Mouse (Mus musculus) ES-CJ7 (cell line): ENCODE data around the gene Kank3.

Source experiments
- DNase-seq: peaks from one replicate; pipeline ENCODE4 v3.0.0; 2011; ENCODE audit warnings: low read depth, low spot score

The Kank3 gene

DNA sequence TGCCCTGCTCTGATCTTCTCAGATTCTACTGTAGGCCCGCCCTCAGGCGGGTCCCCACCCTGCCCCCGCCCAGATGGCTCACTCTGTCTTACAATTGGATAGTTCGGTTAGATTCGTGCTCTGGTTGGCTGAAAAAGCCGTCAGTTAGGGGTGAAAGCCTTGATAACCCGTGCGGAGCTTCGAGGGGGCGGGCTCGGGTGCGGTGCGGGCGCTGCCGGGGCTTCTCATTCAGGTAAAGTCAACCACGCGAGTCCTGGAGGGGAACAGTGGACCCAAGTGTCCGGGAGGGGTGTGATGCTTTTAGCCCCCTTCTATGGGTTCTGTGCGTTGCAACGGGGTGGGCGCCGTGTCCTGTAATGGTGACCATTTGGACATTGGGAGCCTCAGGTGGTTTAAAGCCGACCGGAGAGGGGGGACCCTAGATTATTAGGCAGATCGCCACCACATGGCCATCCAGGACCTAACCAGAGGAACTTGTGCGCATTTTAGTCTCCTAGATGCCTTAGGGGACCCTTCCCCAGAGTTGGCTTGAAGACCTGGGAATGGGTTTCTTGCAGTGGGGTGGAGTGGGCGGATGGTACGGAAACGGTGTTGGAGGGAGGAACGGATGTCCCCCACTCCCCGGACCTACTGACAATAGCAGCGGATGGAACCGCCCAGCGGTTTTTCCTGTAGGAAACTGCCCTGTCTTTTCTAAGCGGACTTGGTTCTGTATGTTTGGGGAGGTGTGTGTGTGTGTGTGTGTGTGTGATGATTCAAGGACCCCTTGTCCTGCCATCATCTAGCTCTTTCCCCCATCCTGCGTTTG lies at the start of gene Kank3:
Kank3 (plus strand) TSS at position 186 of the 808 bp plus-strand sequence.
- peak; percentile 98 for DNase-seq

- DNase-seq: no peak
Measured at GRCm38 (mm10) chr17:33766389-33766788, 43.9 kb upstream of the Kank3 start.

- no peak for DNase-seq
Measured at GRCm38 (mm10) chr17:33771617-33772016, 38.7 kb upstream of the Kank3 start.

GRCm38 (mm10) chr17:33773426-33773825 lies 36.9 kb upstream of the Kank3 start:
- DNase-seq: no peak

GRCm38 (mm10) chr17:33773871-33774572 lies 36.3 kb upstream of the Kank3 start:
- DNase-seq: no peak

- no peak for DNase-seq
Measured at GRCm38 (mm10) chr17:33774573-33775155, 35.7 kb upstream of the Kank3 start.

DNA sequence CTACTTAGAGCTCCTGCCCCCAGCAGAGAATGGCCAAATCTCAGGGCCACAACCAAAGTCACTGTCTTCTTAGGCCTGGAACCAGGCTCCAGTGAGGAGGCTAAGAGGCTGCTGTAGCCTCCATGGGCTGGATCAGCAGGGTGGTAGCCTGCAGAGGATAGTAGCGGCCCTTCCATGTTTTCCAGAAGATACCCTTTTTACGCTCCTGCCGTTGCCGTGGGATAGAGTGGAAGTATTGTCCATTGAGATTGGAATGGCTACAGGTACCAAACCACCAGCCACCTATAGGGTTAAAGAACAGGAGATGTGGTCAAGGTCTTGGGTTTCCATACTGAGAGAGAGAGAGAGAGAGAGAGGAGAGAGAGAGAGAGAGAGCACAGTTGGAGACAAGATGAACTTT lies 35.0 kb upstream of the Kank3 start:
- DNase-seq: no peak

- DNase-seq: peak; percentile 22
Measured at GRCm38 (mm10) chr17:33779271-33779966, 30.9 kb upstream of the Kank3 start.

GRCm38 (mm10) chr17:33779967-33780295 lies 30.4 kb upstream of the Kank3 start:
- no peak for DNase-seq

DNA sequence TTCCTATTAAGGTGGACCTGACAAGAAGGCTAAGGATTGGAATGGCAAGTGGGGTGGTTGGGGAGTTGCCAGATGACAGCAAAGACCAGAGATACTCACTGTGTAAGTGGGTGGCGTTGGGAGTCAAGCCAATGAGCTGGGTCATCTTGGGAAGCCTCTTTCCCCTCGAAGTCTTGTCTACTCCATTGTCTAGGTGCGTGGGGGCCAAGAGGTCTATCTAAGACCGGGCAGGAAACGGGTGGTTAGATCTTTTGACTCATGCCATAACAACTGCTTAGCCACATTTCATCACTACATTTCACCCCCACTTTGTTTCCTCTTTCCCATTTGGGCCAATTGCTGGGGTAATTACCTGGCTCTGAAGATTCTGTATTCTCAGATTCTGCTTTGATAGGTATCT lies 29.9 kb upstream of the Kank3 start:
- no peak for DNase-seq

- DNase-seq: peak; percentile 74
Measured at GRCm38 (mm10) chr17:33781124-33781977, 29.0 kb upstream of the Kank3 start, which contains the start of gene Angptl4. Gene Angptl4, minus strand, starts transcription at chr17:33781830.

DNA sequence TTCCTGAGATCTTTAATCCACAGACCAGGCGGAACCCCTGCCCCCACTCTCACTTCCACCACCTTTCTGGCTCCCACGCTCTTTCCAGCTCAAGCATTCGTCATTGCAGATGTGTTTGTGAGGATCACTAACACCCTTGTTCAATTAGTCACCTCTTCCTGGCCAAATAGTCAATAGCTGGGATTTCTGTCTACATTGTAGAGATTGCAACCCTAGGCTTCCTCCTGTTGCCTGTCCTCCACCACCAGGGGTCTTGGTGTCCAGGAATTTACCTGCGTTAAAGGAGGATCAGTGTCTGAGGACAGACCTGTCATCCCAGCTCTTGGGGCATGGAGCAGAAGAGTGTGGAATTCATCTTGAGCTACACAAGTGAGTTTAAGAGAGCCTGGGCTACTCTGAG lies 28.3 kb upstream of the Kank3 start:
- DNase-seq: peak; percentile 42

- DNase-seq: no peak
Measured at GRCm38 (mm10) chr17:33783408-33783807, 26.9 kb upstream of the Kank3 start.

GRCm38 (mm10) chr17:33784939-33785338 lies 25.4 kb upstream of the Kank3 start:
- no peak for DNase-seq

DNA sequence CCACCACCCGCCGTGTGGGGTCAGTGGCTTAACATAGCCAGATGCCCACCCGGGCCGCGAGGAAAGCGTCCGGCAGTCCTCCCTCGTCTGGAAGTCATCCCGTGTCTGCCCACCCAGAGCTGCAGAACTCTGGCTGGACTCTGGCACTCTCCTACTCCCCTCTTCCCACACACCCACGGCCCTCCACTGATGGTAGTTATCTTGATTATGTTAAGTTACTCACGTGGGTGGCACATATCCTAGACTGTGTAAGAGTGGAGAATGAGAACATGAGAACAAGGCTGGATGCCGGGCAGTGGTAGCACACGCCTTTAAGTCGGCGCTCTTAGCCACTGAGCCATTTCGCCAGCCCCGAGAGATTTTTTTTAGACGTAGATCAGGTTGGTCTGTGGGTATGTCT lies 23.9 kb upstream of the Kank3 start:
- no peak for DNase-seq

DNA sequence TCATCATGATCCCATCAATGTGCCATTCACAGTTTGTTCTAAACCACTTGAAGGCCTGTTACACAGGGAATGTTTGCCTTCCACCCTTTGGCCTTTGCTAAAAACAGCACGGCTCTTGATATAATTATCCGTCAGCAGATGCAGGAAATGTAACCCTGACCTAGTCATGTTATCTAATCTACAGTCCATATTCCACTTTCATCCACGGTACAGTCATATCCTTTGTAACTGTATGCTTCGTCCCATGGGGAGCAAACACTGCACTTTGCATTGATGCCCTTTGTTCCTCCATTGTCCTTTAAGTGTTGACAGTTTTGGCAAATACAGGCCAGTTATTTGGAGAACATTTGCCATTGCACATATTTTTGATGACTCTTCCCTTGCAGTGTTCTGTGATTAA lies 21.6 kb upstream of the Kank3 start:
- no peak for DNase-seq

GRCm38 (mm10) chr17:33798306-33798705 lies 12.0 kb upstream of the Kank3 start:
- no peak for DNase-seq

DNA sequence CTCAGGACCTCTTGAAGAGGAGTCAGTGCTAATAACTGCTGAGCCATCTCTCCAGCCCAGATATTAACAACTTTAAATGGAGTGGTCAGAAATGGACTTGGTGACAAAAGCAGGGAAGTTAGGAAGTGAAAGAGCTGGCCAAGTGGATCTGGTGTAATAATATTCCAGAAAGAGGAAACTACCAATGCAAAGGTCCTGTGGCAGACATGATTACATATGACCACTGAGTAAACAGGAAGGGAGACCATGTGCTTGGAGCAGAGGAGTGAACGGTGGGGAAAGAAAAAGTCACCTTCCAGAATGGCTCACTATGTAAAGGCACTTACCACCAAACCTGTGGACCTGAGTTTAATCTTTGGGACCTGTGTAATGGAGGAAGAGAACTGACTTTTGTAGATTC lies 11.0 kb upstream of the Kank3 start:
- DNase-seq: no peak

GRCm38 (mm10) chr17:33802221-33802620 lies 8.1 kb upstream of the Kank3 start:
- DNase-seq: peak; percentile 64

GRCm38 (mm10) chr17:33804205-33804604 lies 6.1 kb upstream of the Kank3 start:
- DNase-seq: peak; percentile 82

DNA sequence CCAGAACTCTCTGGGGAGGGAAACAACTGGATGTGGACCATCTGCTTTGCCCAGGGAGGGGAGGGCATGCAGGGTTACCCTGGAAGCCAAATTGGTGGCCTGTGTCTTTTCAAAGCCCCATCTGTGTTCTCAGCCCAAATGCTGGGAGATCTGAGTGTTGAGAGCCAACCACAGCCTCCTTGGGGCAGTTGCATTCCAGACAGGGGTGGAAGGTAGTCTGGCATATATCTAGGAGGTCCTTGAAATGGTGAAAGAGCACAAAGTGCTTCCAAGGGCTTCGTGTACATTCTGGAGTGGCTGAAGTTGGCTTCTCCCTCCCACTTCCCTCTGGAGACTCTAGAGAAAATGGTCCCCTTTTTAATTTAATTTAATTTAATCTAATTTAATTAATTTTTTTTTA lies 5.6 kb upstream of the Kank3 start:
- DNase-seq: no peak
